Mouse (Mus musculus) C2C12 (cell line): ENCODE data around the gene Rasgef1b.

Source experiments
- CEBPB ChIP-seq: IDR thresholded peaks from one replicate; pipeline ENCODE4 v1.6.1; 2011; ENCODE audit warnings: low read depth, mild to moderate bottlenecking, control low read depth, moderate library complexity
- CTCF ChIP-seq: IDR thresholded peaks from one replicate; pipeline ENCODE4 v1.5.1; 2011; ENCODE audit not compliant: control insufficient read depth, insufficient read depth, insufficient read length
- FOSL1 ChIP-seq: IDR thresholded peaks from one replicate; pipeline ENCODE4 v1.8.0; 2011; ENCODE audit warnings: mild to moderate bottlenecking, low read length; ENCODE audit not compliant: poor library complexity, insufficient read depth, severe bottlenecking
- MAX ChIP-seq: IDR thresholded peaks from one replicate; pipeline ENCODE4 v1.6.1; 2011; ENCODE audit warnings: mild to moderate bottlenecking, control low read depth
- MYOD1 ChIP-seq: IDR thresholded peaks from one replicate; pipeline ENCODE4 v1.6.1; 2011; ENCODE audit warnings: low read depth; ENCODE audit not compliant: control insufficient read depth, insufficient read length
- MYOG ChIP-seq: IDR thresholded peaks from one replicate; pipeline ENCODE4 v1.6.1; 2011; ENCODE audit not compliant: control insufficient read depth, insufficient read length; ENCODE audit errors: extremely low read depth
- USF1 ChIP-seq: IDR thresholded peaks from one replicate; pipeline ENCODE4 v1.6.1; 2011; ENCODE audit warnings: low read depth, mild to moderate bottlenecking, control low read depth, moderate library complexity

- no peak for TF ChIP-seq CTCF
- TF ChIP-seq USF1, result no peak
- no peak for TF ChIP-seq CEBPB
- TF ChIP-seq MYOG, result no peak
- TF ChIP-seq MYOD1, result no peak
- no peak for TF ChIP-seq MAX
- no peak for TF ChIP-seq FOSL1
These were observed at the start of gene Rasgef1b for GRCm38 (mm10) chr5:99728649-99729212.
